Mouse (Mus musculus) forebrain, embryonic 16.5 days (tissue): Measurements from ENCODE around the gene Zfp366. TPM values are rescaled to one million over a fixed set of nuclear protein-coding genes. Genes with fewer than 3 reads are reported as not detected.

Source experiments
- ATAC-seq: fragments of 200-750 bp; cut with Nextera tagmentation; 2 replicates; pipeline ENCODE4 v1.8.0; 2017; ENCODE audit warnings: mild to moderate bottlenecking, moderate library complexity
- H3K27ac ChIP-seq: fragments of 300-500 bp; sonication (generic); 2 replicates; pipeline ENCODE4 v1.5.1; 2014; ENCODE audit warnings: low read length, control low read depth
- H3K27me3 ChIP-seq: fragments of 300-500 bp; sonication (generic); replicated peaks from 2 replicates; pipeline ENCODE4 v1.6.1; 2014; ENCODE audit warnings: low read length; ENCODE audit not compliant: control insufficient read depth, insufficient read depth
- H3K36me3 ChIP-seq: fragments of 300-500 bp; sonication (generic); 2 replicates; pipeline ENCODE4 v1.6.1; 2014; ENCODE audit not compliant: control insufficient read depth, insufficient read depth
- H3K4me1 ChIP-seq: fragments of 300-500 bp; sonication (generic); replicated peaks from 2 replicates; pipeline ENCODE4 v1.6.1; 2014; ENCODE audit warnings: low read length; ENCODE audit not compliant: control insufficient read depth, insufficient read depth
- H3K4me2 ChIP-seq: fragments of 300-500 bp; sonication (generic); 2 replicates; pipeline ENCODE4 v1.6.1; 2014; ENCODE audit warnings: mild to moderate bottlenecking, low read length, control low read depth
- H3K4me3 ChIP-seq: fragments of 300-500 bp; sonication (generic); replicated peaks from 2 replicates; pipeline ENCODE4 v1.5.1; 2014; ENCODE audit warnings: mild to moderate bottlenecking, low read length, control low read depth
- H3K9ac ChIP-seq: fragments of 300-500 bp; sonication (generic); replicated peaks from 2 replicates; pipeline ENCODE4 v1.6.1; 2014; ENCODE audit warnings: low read depth, low read length, control low read depth
- H3K9me3 ChIP-seq: fragments of 300-500 bp; sonication (generic); 2 replicates; pipeline ENCODE4 v1.6.1; 2016; ENCODE audit warnings: low read length; ENCODE audit not compliant: control insufficient read depth
- WGBS: fragments of 180-500 bp; shearing (Covaris S2); extraction: QIAGEN DNeasy Blood & Tissue Kit; methylation state at CpG from one replicate; pipeline ENCODE4 v1.1.7; 2014; 5-methylcytosine and 5-hydroxymethylcytosine counted together
- polyA plus RNA-seq: library from polyadenylated mRNA; unstranded; fragments of >200 nt; fragmentation: Nextera tagmentation; extraction: Ambion mirVana; gene quantifications from 2 replicates; pipeline ENCODE4 v1.2.1, GENCODE M21; 2015

Zfp366 gene
- polyA plus RNA-seq, 1 experiment from 2014 or later: 0.56 TPM

DNA sequence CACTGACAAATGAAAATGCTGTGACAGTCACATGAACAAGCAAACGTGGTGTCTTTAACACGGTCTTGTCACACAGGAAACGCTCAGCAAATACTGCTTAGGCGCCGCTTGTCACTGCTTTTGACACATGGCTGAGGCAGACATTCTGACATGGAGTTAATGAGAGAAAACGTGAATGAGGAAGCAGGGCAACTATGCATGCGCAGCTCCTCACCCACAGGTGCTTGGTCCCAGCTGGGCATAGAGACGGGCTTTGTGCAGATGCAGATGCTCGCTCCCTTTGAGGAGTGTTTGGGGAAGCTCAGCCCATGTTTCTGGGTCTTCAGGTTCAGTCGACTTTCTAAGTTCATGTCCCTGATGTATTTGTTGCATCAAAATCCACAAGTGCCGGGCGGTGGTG lies 11.7 kb downstream of the Zfp366 start:
- H3K9me3 ChIP-seq: no peaks in the 10 kb centered on the region

DNA sequence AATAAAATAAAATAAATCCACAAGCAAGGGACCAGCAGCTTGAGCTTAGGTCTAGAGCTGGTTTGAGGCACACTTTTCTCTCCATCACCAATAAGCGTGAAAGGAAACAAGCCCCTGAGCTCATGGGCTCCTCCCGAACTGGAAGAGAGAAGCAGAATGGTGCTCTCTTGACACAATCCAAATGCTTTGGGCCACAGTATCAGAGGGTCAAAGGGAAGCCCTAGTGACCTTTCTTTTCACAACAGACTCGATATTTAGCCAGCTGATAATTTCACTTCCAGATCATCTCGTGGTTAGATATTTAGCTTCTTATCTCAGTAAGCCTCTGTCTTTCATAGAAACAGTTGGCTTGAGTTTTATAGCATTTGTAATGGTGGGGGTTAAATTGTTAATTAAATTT lies 12.2 kb downstream of the Zfp366 start:
- Histone ChIP-seq H3K36me3 (no peaks in the 10 kb centered on the region), H3K4me1 (no peaks in the 10 kb centered on the region), H3K4me2 (no peak overlapping the region), H3K9me3 (no peaks in the 10 kb centered on the region), H3K27me3 (no peaks in the 10 kb centered on the region), H3K27ac (no peak overlapping the region), H3K9ac (no peak overlapping the region), H3K4me3 (no peak overlapping the region)
- no peak for ATAC-seq
- 83% methylated on average over 4 of the region's 4 CpGs for WGBS

More for the DNA sequence above, 11.7 kb downstream of the Zfp366 start:
- Histone ChIP-seq H3K27me3 (no peaks in the 10 kb centered on the region), H3K9ac (no peak overlapping the region), H3K4me2 (no peak overlapping the region), H3K4me3 (no peak overlapping the region), H3K27ac (no peak overlapping the region), H3K4me1 (no peaks in the 10 kb centered on the region), H3K36me3 (no peaks in the 10 kb centered on the region)
- no peak for ATAC-seq
- 75% methylated on average over 12 of the region's 12 CpGs for WGBS

DNA sequence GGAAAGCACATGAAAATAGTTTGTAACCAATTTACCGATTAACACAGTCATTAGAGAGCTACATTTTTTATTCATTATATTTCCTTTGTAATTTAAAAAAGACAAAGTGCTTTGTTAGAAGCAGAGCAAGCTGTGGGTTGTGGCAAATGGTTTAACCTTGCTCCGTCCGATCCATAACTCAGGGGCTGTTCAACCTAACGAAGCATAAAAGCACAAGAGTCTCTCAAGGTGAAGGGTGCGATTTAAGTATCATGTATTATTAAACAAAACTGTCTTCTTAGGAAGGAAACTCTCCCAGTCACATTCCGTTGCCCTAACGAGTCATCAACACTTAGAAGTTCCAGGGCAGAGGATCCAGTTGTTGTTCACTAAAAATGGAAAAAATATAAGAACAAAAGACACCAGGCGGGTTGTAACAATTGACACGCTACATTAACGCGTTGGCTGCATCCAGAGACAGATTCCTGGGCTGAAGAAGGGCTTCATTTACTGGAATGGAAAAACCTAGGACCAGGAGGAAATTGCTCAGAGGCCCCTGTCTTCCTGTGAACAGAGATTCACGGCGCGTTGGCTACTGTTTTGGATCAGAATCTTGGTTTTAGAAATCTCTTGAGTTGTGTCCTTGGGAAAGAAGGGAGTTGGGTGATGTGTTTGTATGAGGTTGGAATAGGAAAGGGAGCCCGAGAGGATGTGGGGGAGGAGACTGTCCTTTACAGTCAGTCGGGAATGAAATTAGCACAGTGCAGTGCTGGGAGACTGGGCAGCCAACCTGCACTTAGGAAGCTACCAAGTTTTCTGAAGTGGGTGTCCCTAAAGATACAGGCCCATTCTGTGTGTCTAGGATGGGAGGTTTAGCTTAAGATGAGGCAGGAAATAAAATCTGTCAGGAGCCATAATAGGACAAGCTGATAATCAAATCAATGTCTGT lies 17.3 kb downstream of the Zfp366 start:
- Histone ChIP-seq H3K27ac (no peak overlapping the region), H3K36me3 (no peaks in the 10 kb centered on the region), H3K9ac (no peak overlapping the region), H3K4me3 (no peak overlapping the region), H3K9me3 (no peaks in the 10 kb centered on the region), H3K27me3 (no peaks in the 10 kb centered on the region), H3K4me2 (no peak overlapping the region), H3K4me1 (no peaks in the 10 kb centered on the region)
- 60% methylated on average over 16 of the region's 16 CpGs for WGBS
- no peak for ATAC-seq

DNA sequence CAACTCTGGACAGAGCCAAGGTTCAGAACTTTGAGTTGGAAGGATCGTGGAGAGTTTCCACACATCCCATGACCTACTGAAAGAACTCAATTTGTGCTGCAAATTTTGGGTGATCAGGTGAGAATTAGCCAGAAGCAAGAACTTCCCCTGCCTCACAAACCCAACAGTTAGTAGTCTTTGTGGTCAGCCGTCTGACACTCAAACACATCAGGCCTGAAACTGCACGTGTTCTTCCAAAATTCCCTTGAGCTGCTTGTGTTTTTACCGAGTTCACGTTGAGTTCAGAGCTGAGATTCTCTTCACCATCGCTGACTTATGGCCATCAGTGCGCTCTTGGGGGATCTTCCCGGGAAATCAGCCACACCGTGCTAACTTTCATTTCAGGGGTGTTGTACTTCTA lies 22.6 kb downstream of the Zfp366 start:
- Histone ChIP-seq H3K9ac (no peak overlapping the region), H3K27ac (no peak overlapping the region), H3K27me3 (no peaks in the 10 kb centered on the region), H3K4me3 (no peak overlapping the region), H3K36me3 (no peaks in the 10 kb centered on the region), H3K9me3 (no peaks in the 10 kb centered on the region), H3K4me1 (no peaks in the 10 kb centered on the region), H3K4me2 (no peak overlapping the region)
- WGBS: 95% methylated on average over 9 of the region's 9 CpGs
- no peak for ATAC-seq

DNA sequence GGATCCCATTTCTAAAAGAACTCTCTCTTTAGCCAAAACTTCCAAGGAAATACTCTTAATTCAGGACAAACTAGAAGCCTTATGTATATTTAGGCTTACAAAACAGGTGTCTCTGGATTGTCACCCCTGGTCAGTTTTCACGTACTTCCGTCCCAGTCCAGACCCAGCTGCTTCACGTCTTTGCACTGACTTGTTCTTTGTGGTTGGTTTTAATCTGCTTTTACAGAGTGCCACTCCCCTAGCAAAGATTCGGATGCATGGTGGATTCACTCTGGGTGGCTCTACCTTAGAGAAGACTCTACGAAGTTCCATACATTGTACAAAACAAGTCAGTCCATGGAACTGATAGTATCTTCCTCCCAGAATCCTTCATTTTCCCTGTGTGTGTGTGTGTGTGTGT lies 25.2 kb downstream of the Zfp366 start:
- WGBS: 88% methylated on average over 5 of the region's 5 CpGs
- Histone ChIP-seq H3K36me3 (no peaks in the 10 kb centered on the region), H3K27me3 (no peaks in the 10 kb centered on the region), H3K27ac (no peak overlapping the region), H3K4me2 (no peak overlapping the region), H3K4me3 (no peak overlapping the region), H3K4me1 (0 out of 2 replicates have a peak, but pooled peaks cover 4% of the 10 kb centered on the region), H3K9ac (no peak overlapping the region), H3K9me3 (no peaks in the 10 kb centered on the region)
- ATAC-seq: no peak

DNA sequence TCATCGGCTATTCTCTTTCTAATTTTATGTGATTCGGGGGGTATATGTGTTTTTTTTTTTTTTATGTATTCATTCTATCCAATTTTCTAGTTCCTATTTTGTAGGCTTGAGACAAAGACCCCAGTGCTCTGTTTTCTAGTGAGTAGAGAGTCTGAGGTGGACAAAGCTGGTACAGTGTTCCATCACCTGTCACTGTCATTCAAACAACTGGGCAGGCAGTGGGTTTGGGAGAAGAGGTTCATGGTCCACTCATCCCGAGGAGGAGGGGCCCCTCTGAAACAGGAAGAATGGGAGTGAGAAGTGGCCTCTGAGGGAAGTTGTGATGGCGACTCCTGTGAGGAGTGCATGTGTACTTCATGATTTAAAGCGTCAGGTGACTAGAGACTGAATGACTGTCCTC lies 26.2 kb downstream of the Zfp366 start:
- H3K9me3 ChIP-seq: no peaks in the 10 kb centered on the region
- no peak for ATAC-seq
- no peak overlapping the region for H3K4me3 ChIP-seq
- H3K9ac ChIP-seq: no peak overlapping the region
- 84% methylated on average over 5 of the region's 5 CpGs for WGBS
- 0 out of 2 replicates have a peak, but pooled peaks cover 4% of the 10 kb centered on the region for H3K4me1 ChIP-seq
- H3K4me2 ChIP-seq: no peak overlapping the region
- H3K27ac ChIP-seq: no peak overlapping the region
- H3K36me3 ChIP-seq: no peaks in the 10 kb centered on the region
- no peaks in the 10 kb centered on the region for H3K27me3 ChIP-seq

DNA sequence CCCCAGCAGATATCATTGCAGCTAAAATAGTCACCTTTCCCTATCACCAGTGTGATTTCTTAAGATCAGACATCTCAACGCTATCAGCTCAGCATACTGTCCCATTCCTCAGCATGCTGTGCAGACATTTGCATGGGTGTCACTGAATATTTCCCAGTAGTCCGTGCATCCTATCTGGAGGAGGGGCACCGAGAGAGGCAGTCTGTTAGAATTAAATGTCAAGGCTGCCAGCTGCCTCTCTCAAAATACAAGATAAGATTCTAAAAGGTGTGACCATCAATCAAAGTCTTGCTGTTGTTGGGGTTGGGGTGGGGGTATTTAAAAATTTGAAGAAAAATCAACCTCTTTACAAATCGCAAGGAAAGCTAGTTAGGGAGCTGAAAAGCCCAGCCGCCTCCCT lies 28.4 kb downstream of the Zfp366 start:
- Histone ChIP-seq H3K4me2 (no peak overlapping the region), H3K9me3 (no peaks in the 10 kb centered on the region), H3K27ac (no peak overlapping the region), H3K4me3 (no peak overlapping the region), H3K4me1 (0 out of 2 replicates have a peak, but pooled peaks cover 4% of the 10 kb centered on the region), H3K36me3 (no peaks in the 10 kb centered on the region), H3K9ac (no peak overlapping the region), H3K27me3 (no peaks in the 10 kb centered on the region)
- 71% methylated on average over 5 of the region's 5 CpGs for WGBS
- ATAC-seq: no peak

DNA sequence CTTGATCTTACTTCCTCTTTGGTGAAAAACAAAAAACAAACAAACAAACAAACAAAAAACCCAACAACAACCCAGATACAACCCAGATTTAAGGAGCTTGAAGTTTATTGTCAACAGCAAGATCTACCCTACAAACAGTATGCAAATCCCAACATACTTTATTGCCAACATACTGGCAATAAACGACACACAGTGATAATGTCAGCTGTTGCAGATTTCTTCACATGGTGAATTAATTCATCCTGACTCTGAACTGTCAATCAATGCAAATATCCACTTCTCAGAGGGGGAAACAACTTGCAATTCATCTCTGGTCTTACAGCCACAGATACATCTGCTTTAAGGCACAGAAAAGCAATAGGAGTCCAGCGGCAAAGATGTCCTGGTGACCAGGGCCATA lies 31.4 kb downstream of the Zfp366 start:
- Histone ChIP-seq H3K27me3 (no peaks in the 10 kb centered on the region), H3K9me3 (no peaks in the 10 kb centered on the region), H3K27ac (no peak overlapping the region), H3K36me3 (no peaks in the 10 kb centered on the region), H3K4me1 (0 out of 2 replicates have a peak, but pooled peaks cover 4% of the 10 kb centered on the region), H3K4me3 (no peak overlapping the region), H3K9ac (no peak overlapping the region), H3K4me2 (no peak overlapping the region)
- 60% methylated on average over 2 of the region's 2 CpGs for WGBS
- peak; percentile 75; the same call in 1 of the 2 replicates for ATAC-seq

DNA sequence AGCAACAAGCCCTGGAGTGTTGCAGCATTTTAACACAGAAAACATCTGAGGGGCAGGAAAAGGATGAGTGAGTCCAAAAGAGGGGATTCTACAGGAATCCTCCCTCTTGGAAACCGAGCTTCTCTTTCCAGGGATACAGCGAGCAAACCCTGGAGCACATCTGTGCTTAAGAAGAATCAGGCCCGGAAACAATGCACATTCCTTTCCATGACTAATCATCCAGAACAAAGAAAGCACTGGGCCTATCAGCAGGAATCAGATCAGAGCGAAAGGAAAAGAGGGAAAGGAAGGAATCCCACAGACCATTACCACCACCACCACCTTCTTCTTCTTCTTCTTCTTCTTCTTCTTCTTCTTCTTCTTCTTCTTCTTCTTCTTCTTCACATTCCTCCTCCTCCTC lies 33.4 kb downstream of the Zfp366 start:
- H3K27ac ChIP-seq: no peak overlapping the region
- no peaks in the 10 kb centered on the region for H3K9me3 ChIP-seq
- no peak overlapping the region for H3K9ac ChIP-seq
- WGBS: 8% methylated on average over 4 of the region's 4 CpGs
- no peaks in the 10 kb centered on the region for H3K27me3 ChIP-seq
- no peak overlapping the region for H3K4me3 ChIP-seq
- no peak overlapping the region for H3K4me2 ChIP-seq
- H3K36me3 ChIP-seq: no peaks in the 10 kb centered on the region
- 0 out of 2 replicates have a peak, but pooled peaks cover 3% of the 10 kb centered on the region for H3K4me1 ChIP-seq
- ATAC-seq: no peak
